Mouse (Mus musculus): ENCODE results near the gene Itpkb. TPM values are rescaled to one million over a fixed set of nuclear protein-coding genes. Genes with fewer than 3 reads are reported as not detected.
"Not testable (repeated sequence)": the region's sequence is repeated elsewhere in the genome, so short reads cannot be mapped to it uniquely, and the experiment has no call there.

Gene Itpkb
- polyA plus RNA-seq, 1 experiment from 2014 or later: 3.7 TPM

GRCm38 (mm10) chr1:180384486-180384885, 54.2 kb downstream of the Itpkb start:
- Histone ChIP-seq H3K27me3 (no peaks in the 10 kb centered on the region), H3K4me2 (no peak overlapping the region), H3K4me3 (no peak overlapping the region), H3K36me3 (no peaks in the 10 kb centered on the region), H3K27ac (replicated peaks) (no peak overlapping the region), H3K9ac (no peak overlapping the region), H3K9me3 (no peaks in the 10 kb centered on the region), H3K4me1 (replicated peaks) (peaks cover 20% of the 10 kb centered on the region)
- ATAC-seq (ENCODE audit: low FRiP score, low read depth): no peak
- WGBS: 72% methylated on average over 10 of the region's 10 CpGs

GRCm38 (mm10) chr1:180385308-180385707, 55.0 kb downstream of the Itpkb start:
- 88% methylated on average over 6 of the region's 6 CpGs for WGBS
- ATAC-seq (ENCODE audit: low FRiP score, low read depth): no peak
- peaks cover 20% of the 10 kb centered on the region for H3K4me1 ChIP-seq (replicated peaks)
- H3K9ac ChIP-seq: no peak overlapping the region
- no peaks in the 10 kb centered on the region for H3K9me3 ChIP-seq
- H3K4me2 ChIP-seq: no peak overlapping the region
- H3K36me3 ChIP-seq: no peaks in the 10 kb centered on the region
- H3K27ac ChIP-seq (replicated peaks): no peak overlapping the region
- no peaks in the 10 kb centered on the region for H3K27me3 ChIP-seq
- no peak overlapping the region for H3K4me3 ChIP-seq

- WGBS: under 1% methylated on average over 27 of the region's 27 CpGs
- peak overlapping the region; percentile 84 for H3K27ac ChIP-seq (replicated peaks)
- ATAC-seq (ENCODE audit: low FRiP score, low read depth): peak; percentile 98
Measured at GRCm38 (mm10) chr1:180386951-180387749, 56.9 kb downstream of the Itpkb start.

GRCm38 (mm10) chr1:180387750-180388480, 57.6 kb downstream of the Itpkb start:
- Histone ChIP-seq H3K4me1 (replicated peaks) (peaks cover 20% of the 10 kb centered on the region), H3K27me3 (no peaks in the 10 kb centered on the region), H3K27ac (replicated peaks) (peak overlapping the region; percentile 84), H3K9me3 (no peaks in the 10 kb centered on the region), H3K9ac (peak overlapping the region; percentile 42), H3K4me2 (peak overlapping the region; percentile 80), H3K36me3 (no peaks in the 10 kb centered on the region), H3K4me3 (peak overlapping the region; percentile 47)
- no peak for ATAC-seq (ENCODE audit: low FRiP score, low read depth)
- 11% methylated on average over 11 of the region's 11 CpGs for WGBS

More at GRCm38 (mm10) chr1:180386951-180387749, 56.9 kb downstream of the Itpkb start:
- peak overlapping the region; percentile 80 for H3K4me2 ChIP-seq
- H3K27me3 ChIP-seq: no peaks in the 10 kb centered on the region
- H3K4me1 ChIP-seq (replicated peaks): peaks cover 20% of the 10 kb centered on the region
- H3K9ac ChIP-seq: peak overlapping the region; percentile 42
- no peaks in the 10 kb centered on the region for H3K9me3 ChIP-seq
- H3K4me3 ChIP-seq: peak overlapping the region; percentile 47
- H3K36me3 ChIP-seq: no peaks in the 10 kb centered on the region

- H3K4me1 ChIP-seq (replicated peaks): peaks cover 20% of the 10 kb centered on the region
- WGBS: 53% methylated on average over 1 of the region's 1 CpGs
- H3K4me3 ChIP-seq: no peak overlapping the region
- peak overlapping the region; percentile 84 for H3K27ac ChIP-seq (replicated peaks)
- H3K9ac ChIP-seq: no peak overlapping the region
- no peaks in the 10 kb centered on the region for H3K27me3 ChIP-seq
- H3K4me2 ChIP-seq: peak overlapping the region; percentile 80
- no peaks in the 10 kb centered on the region for H3K36me3 ChIP-seq
- ATAC-seq (ENCODE audit: low FRiP score, low read depth): no peak
- H3K9me3 ChIP-seq: no peaks in the 10 kb centered on the region
Measured at GRCm38 (mm10) chr1:180388481-180388880, 58.2 kb downstream of the Itpkb start.

- ATAC-seq (ENCODE audit: low FRiP score, low read depth); H3K4me2 ChIP-seq; H3K4me3 ChIP-seq; H3K27me3 ChIP-seq; H3K27ac ChIP-seq (replicated peaks); H3K9me3 ChIP-seq; H3K9ac ChIP-seq; H3K36me3 ChIP-seq: not testable (repeated sequence)
- WGBS: 89% methylated on average over 11 of the region's 11 CpGs
- H3K4me1 ChIP-seq (replicated peaks): peaks cover 20% of the 10 kb centered on the region
Measured at GRCm38 (mm10) chr1:180389213-180389760, 59.0 kb downstream of the Itpkb start.

- no peaks in the 10 kb centered on the region for H3K9me3 ChIP-seq
- H3K4me3 ChIP-seq: no peak overlapping the region
- H3K27me3 ChIP-seq: no peaks in the 10 kb centered on the region
- no peak overlapping the region for H3K27ac ChIP-seq (replicated peaks)
- no peak for ATAC-seq (ENCODE audit: low FRiP score, low read depth)
- no peak overlapping the region for H3K9ac ChIP-seq
- peaks cover 20% of the 10 kb centered on the region for H3K4me1 ChIP-seq (replicated peaks)
- H3K36me3 ChIP-seq: no peaks in the 10 kb centered on the region
- no peak overlapping the region for H3K4me2 ChIP-seq
- WGBS: 76% methylated on average over 3 of the region's 3 CpGs
Measured at GRCm38 (mm10) chr1:180390321-180390731, 60.0 kb downstream of the Itpkb start.

- no peak overlapping the region for H3K27ac ChIP-seq (replicated peaks)
- H3K36me3 ChIP-seq: no peaks in the 10 kb centered on the region
- no peak overlapping the region for H3K4me3 ChIP-seq
- no peak overlapping the region for H3K9ac ChIP-seq
- H3K4me1 ChIP-seq (replicated peaks): peaks cover 20% of the 10 kb centered on the region
- no peaks in the 10 kb centered on the region for H3K9me3 ChIP-seq
- WGBS: 72% methylated on average over 10 of the region's 10 CpGs
- no peaks in the 10 kb centered on the region for H3K27me3 ChIP-seq
- H3K4me2 ChIP-seq: no peak overlapping the region
- no peak for ATAC-seq (ENCODE audit: low FRiP score, low read depth)
Measured at GRCm38 (mm10) chr1:180390746-180391574, 60.7 kb downstream of the Itpkb start.

- H3K9me3 ChIP-seq: no peaks in the 10 kb centered on the region
- no peak overlapping the region for H3K4me2 ChIP-seq
- H3K9ac ChIP-seq: no peak overlapping the region
- H3K36me3 ChIP-seq: no peaks in the 10 kb centered on the region
- no peak for ATAC-seq (ENCODE audit: low FRiP score, low read depth)
- no peak overlapping the region for H3K27ac ChIP-seq (replicated peaks)
- no peaks in the 10 kb centered on the region for H3K27me3 ChIP-seq
- WGBS: 93% methylated on average over 4 of the region's 4 CpGs
- H3K4me3 ChIP-seq: no peak overlapping the region
- H3K4me1 ChIP-seq (replicated peaks): peaks cover 17% of the 10 kb centered on the region
Measured at GRCm38 (mm10) chr1:180391575-180391945, 61.3 kb downstream of the Itpkb start.

- Histone ChIP-seq H3K27ac (replicated peaks) (no peak overlapping the region), H3K9ac (no peak overlapping the region), H3K4me2 (no peak overlapping the region), H3K4me3 (no peak overlapping the region), H3K9me3 (no peaks in the 10 kb centered on the region), H3K27me3 (no peaks in the 10 kb centered on the region), H3K4me1 (replicated peaks) (peaks cover 9% of the 10 kb centered on the region), H3K36me3 (no peaks in the 10 kb centered on the region)
- no peak for ATAC-seq (ENCODE audit: low FRiP score, low read depth)
- whole genome bisulfite sequencing: 88% methylated on average over 5 of the region's 5 CpGs
Measured at GRCm38 (mm10) chr1:180392137-180392798, 62.0 kb downstream of the Itpkb start.
